Mouse (Mus musculus) cerebellum, adult 2 months (tissue): ENCODE results near the gene Pnpla6. TPM values are rescaled to one million over a fixed set of nuclear protein-coding genes. Genes with fewer than 3 reads are reported as not detected.

Experiments used
- DNase-seq, 2 experiments: peaks; one replicate each; pipeline ENCODE4 v3.0.0; 2021
- H3K27ac ChIP-seq: fragments of 200-500 bp; 2 replicates; pipeline ENCODE4 v1.5.1; 2012; ENCODE audit warnings: low read length, control low read depth, inconsistent platforms; ENCODE audit not compliant: insufficient read depth
- H3K27me3 ChIP-seq: fragments of 200-500 bp; 2 replicates; pipeline ENCODE4 v1.6.1; 2012; ENCODE audit warnings: inconsistent platforms, mild to moderate bottlenecking, low read length, moderate library complexity; ENCODE audit not compliant: control insufficient read depth, insufficient read depth
- H3K4me1 ChIP-seq: fragments of 200-500 bp; 2 replicates; pipeline ENCODE4 v1.6.1; 2011; ENCODE audit warnings: low read length; ENCODE audit not compliant: control insufficient read depth, insufficient read depth
- H3K4me3 ChIP-seq: fragments of 200-500 bp; replicated peaks from 2 replicates; pipeline ENCODE3; 2011; ENCODE audit warnings: mild to moderate bottlenecking, low read depth, low read length, control low read depth; ENCODE audit not compliant: insufficient read depth
- CTCF ChIP-seq: fragments of 200-500 bp; IDR thresholded peaks from 2 replicates; pipeline ENCODE4 v1.5.1; 2011; ENCODE audit warnings: low read depth, mild to moderate bottlenecking, control low read depth, low read length, moderate library complexity, borderline replicate concordance; ENCODE audit not compliant: insufficient read depth
- POLR2A ChIP-seq: fragments of 200-500 bp; IDR thresholded peaks from 2 replicates; pipeline ENCODE4 v1.6.1; 2011; ENCODE audit warnings: low read length, control low read depth, borderline replicate concordance; ENCODE audit not compliant: insufficient read depth
- WGBS: fragments of 180-500 bp; shearing (Covaris S2); methylation state at CpG from one replicate; pipeline ENCODE4 v1.1.7; 2018; 5-methylcytosine and 5-hydroxymethylcytosine counted together
- polyA plus RNA-seq: library from polyadenylated mRNA; depleted of rRNA; stranded (reverse); fragments of >200 nt; gene quantifications from 2 replicates; pipeline ENCODE4 v1.2.3, GENCODE M21; 2012

The Pnpla6 gene
- polyA plus RNA-seq, 1 experiment, result 83.9 TPM

GRCm38 (mm10) chr8:3515771-3516417, 710 bp downstream of the Pnpla6 start:
- DNase-seq, result peak in 1 of 2 experiments; percentile 53
- Histone ChIP-seq H3K4me1 (peaks cover 6% of the 10 kb centered on the region; the same call in 1 of the 2 replicates), H3K27ac (peak overlapping the region; percentile 22), H3K27me3 (no peaks in the 10 kb centered on the region), H3K4me3 (peak overlapping the region; percentile 88)
- WGBS, result under 1% methylated on average over 25 of the region's 25 CpGs
- TF ChIP-seq CTCF, result no peak
- TF ChIP-seq POLR2A, result no peak

GRCm38 (mm10) chr8:3516450-3517116, 1.4 kb downstream of the Pnpla6 start:
- peak; percentile 97 for DNase-seq
- 1% methylated on average over 36 of the region's 36 CpGs for WGBS
- Histone ChIP-seq H3K27me3 (no peaks in the 10 kb centered on the region), H3K27ac (peak overlapping the region; percentile 22), H3K4me1 (peaks cover 6% of the 10 kb centered on the region; the same call in 1 of the 2 replicates), H3K4me3 (peak overlapping the region; percentile 88)
- no peak for TF ChIP-seq CTCF
- TF ChIP-seq POLR2A, result no peak; the same call in 1 of the 2 replicates

- Histone ChIP-seq H3K4me3 (peak overlapping the region; percentile 88), H3K27me3 (no peaks in the 10 kb centered on the region), H3K27ac (0 out of 2 replicates have a peak overlapping the region, but pooled peaks have one; percentile 5), H3K4me1 (peaks cover 6% of the 10 kb centered on the region; the same call in 1 of the 2 replicates)
- no peak for TF ChIP-seq POLR2A
- no peak for TF ChIP-seq CTCF
- peak in 1 of 2 experiments; percentile 37 for DNase-seq
- WGBS, result 5% methylated on average over 16 of the region's 16 CpGs
Measured at GRCm38 (mm10) chr8:3517117-3517495, 1.9 kb downstream of the Pnpla6 start.

GRCm38 (mm10) chr8:3522007-3522697, 7.0 kb downstream of the Pnpla6 start:
- Histone ChIP-seq H3K27me3 (no peaks in the 10 kb centered on the region), H3K27ac (no peak overlapping the region)
- 92% methylated on average over 13 of the region's 13 CpGs for WGBS

GRCm38 (mm10) chr8:3530816-3531215, 15.6 kb downstream of the Pnpla6 start:
- no peak for DNase-seq
- TF ChIP-seq CTCF (no peak), POLR2A (no peak)
- Histone ChIP-seq H3K27me3 (no peaks in the 10 kb centered on the region), H3K4me3 (no peak overlapping the region), H3K27ac (no peak overlapping the region), H3K4me1 (no peaks in the 10 kb centered on the region)
- 91% methylated on average over 5 of the region's 5 CpGs for WGBS

More at GRCm38 (mm10) chr8:3522007-3522697, 7.0 kb downstream of the Pnpla6 start:
- H3K4me3 ChIP-seq, result no peak overlapping the region
- no peak for DNase-seq
- no peaks in the 10 kb centered on the region for H3K4me1 ChIP-seq
- TF ChIP-seq POLR2A (no peak), CTCF (no peak)

GRCm38 (mm10) chr8:3531936-3532335, 16.8 kb downstream of the Pnpla6 start:
- Histone ChIP-seq H3K27me3 (no peaks in the 10 kb centered on the region), H3K4me1 (no peaks in the 10 kb centered on the region), H3K4me3 (no peak overlapping the region), H3K27ac (no peak overlapping the region)
- TF ChIP-seq CTCF, result no peak
- no peak for TF ChIP-seq POLR2A
- no peak for DNase-seq
- WGBS, result 95% methylated on average over 18 of the region's 18 CpGs

- 67% methylated on average over 15 of the region's 15 CpGs for WGBS
- no peak for TF ChIP-seq POLR2A
- TF ChIP-seq CTCF, result no peak
- H3K27me3 ChIP-seq, result no peaks in the 10 kb centered on the region
Measured at GRCm38 (mm10) chr8:3536053-3536841, 21.1 kb downstream of the Pnpla6 start.

More at GRCm38 (mm10) chr8:3536053-3536841, 21.1 kb downstream of the Pnpla6 start:
- Histone ChIP-seq H3K4me1 (no peaks in the 10 kb centered on the region), H3K4me3 (no peak overlapping the region), H3K27ac (no peak overlapping the region)
- no peak for DNase-seq
